Mouse (Mus musculus) MEL (cell line): Measurements from ENCODE around the gene Kirrel3. TPM values are rescaled to one million over a fixed set of nuclear protein-coding genes. Genes with fewer than 3 reads are reported as not detected.

Experiments used
- DNase-seq: peaks from one replicate; pipeline ENCODE4 v3.0.0; 2011; ENCODE audit warnings: low read depth, low spot score
- H3K27ac ChIP-seq: 2 replicates; pipeline ENCODE4 v1.5.1; 2012; ENCODE audit warnings: low read depth, mild to moderate bottlenecking, control low read depth, low read length, moderate library complexity; ENCODE audit not compliant: control insufficient read depth
- H3K27me3 ChIP-seq, 2 experiments: fragments of 150-350 bp in 1 of 2; sonication (generic) in 1 of 2; 2 replicates each; pipeline ENCODE4 v1.6.1; 2012; ENCODE audit warnings: low read length in 2 of 2, mild to moderate bottlenecking in 2 of 2, improper control_type of control experiment in 1 of 2, moderate library complexity in 1 of 2; ENCODE audit not compliant: insufficient read depth in 2 of 2, control insufficient read depth in 1 of 2
- H3K36me3 ChIP-seq, 2 experiments: 2 replicates each; pipeline ENCODE4 v1.6.1; 2012 to 2014; ENCODE audit warnings: low read length in 2 of 2, improper control_type of control experiment in 1 of 2, inconsistent platforms in 1 of 2, mild to moderate bottlenecking in 1 of 2; ENCODE audit not compliant: insufficient read depth in 2 of 2, control insufficient read depth in 1 of 2
- H3K4me1 ChIP-seq, 2 experiments: fragments of 150-350 bp in 1 of 2; sonication (generic) in 1 of 2; 2 replicates each; pipeline ENCODE4 v1.6.1; 2012; ENCODE audit warnings: low read length in 2 of 2, improper control_type of control experiment in 1 of 2, mild to moderate bottlenecking in 1 of 2; ENCODE audit not compliant: insufficient read depth in 2 of 2, control insufficient read depth in 1 of 2
- H3K4me3 ChIP-seq, 2 experiments: fragments of 150-350 bp in 1 of 2; sonication (generic) in 1 of 2; 2 replicates each; pipeline ENCODE4 v1.5.1; 2012; ENCODE audit warnings: low read depth in 2 of 2, low read length in 2 of 2, mild to moderate bottlenecking in 2 of 2, moderate library complexity in 2 of 2, control low read depth in 1 of 2, improper control_type of control experiment in 1 of 2; ENCODE audit not compliant: control insufficient read depth in 1 of 2, insufficient read depth in 1 of 2
- H3K79me2 ChIP-seq: 2 replicates; pipeline ENCODE4 v1.6.1; 2012; ENCODE audit warnings: mild to moderate bottlenecking, low read length, moderate library complexity; ENCODE audit not compliant: control insufficient read depth, poor library complexity, insufficient read depth
- H3K9ac ChIP-seq: 2 replicates; pipeline ENCODE4 v1.6.1; 2012; ENCODE audit warnings: low read depth, mild to moderate bottlenecking, control low read depth, low read length, moderate library complexity; ENCODE audit not compliant: control insufficient read depth, poor library complexity, severe bottlenecking
- H3K9me3 ChIP-seq: fragments of 150-350 bp; sonication (generic); replicated peaks from 2 replicates; pipeline ENCODE4 v1.6.1; 2012; ENCODE audit warnings: mild to moderate bottlenecking, low read length, improper control_type of control experiment, moderate library complexity; ENCODE audit not compliant: insufficient read depth
- CHD1 ChIP-seq: IDR thresholded peaks from 2 replicates; pipeline ENCODE4 v1.6.1; 2012; ENCODE audit warnings: low read depth, mild to moderate bottlenecking, inconsistent platforms, low read length, improper control_type of control experiment
- CHD2 ChIP-seq: IDR thresholded peaks from 2 replicates; pipeline ENCODE4 v1.6.1; 2011; ENCODE audit warnings: low read length, improper control_type of control experiment
- ELF1 ChIP-seq: IDR thresholded peaks from 2 replicates; pipeline ENCODE4 v1.6.1; 2014; ENCODE audit warnings: low read depth, mild to moderate bottlenecking, inconsistent platforms, low read length, improper control_type of control experiment, moderate library complexity
- JUND ChIP-seq: IDR thresholded peaks from 2 replicates; pipeline ENCODE4 v1.6.1; 2011; ENCODE audit warnings: low read depth, mild to moderate bottlenecking, improper control_type of control experiment, low read length
- MAX ChIP-seq: IDR thresholded peaks from 2 replicates; pipeline ENCODE4 v1.6.1; 2011; ENCODE audit warnings: low read length, improper control_type of control experiment
- MAZ ChIP-seq: IDR thresholded peaks from 2 replicates; pipeline ENCODE4 v1.6.1; 2012; ENCODE audit warnings: low read depth, mild to moderate bottlenecking, inconsistent platforms, low read length, improper control_type of control experiment
- MEF2A ChIP-seq: IDR thresholded peaks from 2 replicates; pipeline ENCODE4 v1.6.1; 2014; ENCODE audit warnings: low read depth, mild to moderate bottlenecking, inconsistent platforms, low read length, improper control_type of control experiment; ENCODE audit not compliant: poor library complexity, insufficient replicate concordance, severe bottlenecking; ENCODE audit errors: extremely low read depth
- MXI1 ChIP-seq: IDR thresholded peaks from 2 replicates; pipeline ENCODE4 v1.6.1; 2011; ENCODE audit warnings: mild to moderate bottlenecking, low read depth, low read length, improper control_type of control experiment
- MYB ChIP-seq: IDR thresholded peaks from 2 replicates; pipeline ENCODE4 v1.6.1; 2011; ENCODE audit warnings: mild to moderate bottlenecking, low read depth, low read length, improper control_type of control experiment
- MYC ChIP-seq: IDR thresholded peaks from 2 replicates; pipeline ENCODE4 v1.6.1; 2011; ENCODE audit warnings: low read depth, mild to moderate bottlenecking, low read length, improper control_type of control experiment, moderate library complexity
- NELFE ChIP-seq: IDR thresholded peaks from 2 replicates; pipeline ENCODE4 v1.6.1; 2011; ENCODE audit warnings: low read depth, low read length, improper control_type of control experiment
- NRF1 ChIP-seq: IDR thresholded peaks from 2 replicates; pipeline ENCODE4 v1.6.1; 2014; ENCODE audit warnings: low read depth, mild to moderate bottlenecking, inconsistent platforms, low read length, improper control_type of control experiment, moderate library complexity; ENCODE audit not compliant: poor library complexity, insufficient read depth, severe bottlenecking
- POLR2AphosphoS2 ChIP-seq: IDR thresholded peaks from 2 replicates; pipeline ENCODE4 v1.6.1; 2011; ENCODE audit warnings: low read length, improper control_type of control experiment
- POLR2AphosphoS5 ChIP-seq: IDR thresholded peaks from 2 replicates; pipeline ENCODE4 v1.6.1; 2012; ENCODE audit warnings: low read depth, borderline replicate concordance, mild to moderate bottlenecking, inconsistent platforms, low read length, moderate library complexity, mixed read lengths
- TAL1 ChIP-seq: IDR thresholded peaks from 2 replicates; pipeline ENCODE4 v1.6.1; 2012; ENCODE audit warnings: mild to moderate bottlenecking, inconsistent platforms, low read length, moderate library complexity, mixed read lengths
- TBP ChIP-seq: IDR thresholded peaks from 2 replicates; pipeline ENCODE4 v1.8.0; 2011; ENCODE audit warnings: low read depth, low read length, improper control_type of control experiment
- UBTF ChIP-seq: IDR thresholded peaks from 2 replicates; pipeline ENCODE4 v1.6.1; 2012; ENCODE audit warnings: low read depth, mild to moderate bottlenecking, inconsistent platforms, low read length, improper control_type of control experiment, moderate library complexity, borderline replicate concordance; ENCODE audit not compliant: insufficient read depth
- USF1 ChIP-seq: IDR thresholded peaks from 2 replicates; pipeline ENCODE4 v1.6.1; 2014; ENCODE audit warnings: low read depth, mild to moderate bottlenecking, inconsistent platforms, low read length, improper control_type of control experiment, moderate library complexity
- ZMIZ1 ChIP-seq: IDR thresholded peaks from 2 replicates; pipeline ENCODE4 v1.6.1; 2012; ENCODE audit warnings: low read depth, mild to moderate bottlenecking, inconsistent platforms, low read length, improper control_type of control experiment, moderate library complexity
- polyA plus RNA-seq, 2 experiments: library from polyadenylated mRNA; stranded (reverse) in 1 of 2; unstranded in 1 of 2; fragments of >175 nt in 1 of 2; fragments of >200 nt in 1 of 2; gene quantifications; 2 replicates each; pipeline versions ENCODE4 v1.2.1 to v1.2.4; 2012; ENCODE audit warnings: low replicate concordance in 2 of 2, low read depth in 1 of 2; ENCODE audit not compliant: insufficient read length in 2 of 2, insufficient read depth in 1 of 2, missing spikeins in 1 of 2
- total RNA-seq: library from RNA; depleted of rRNA; stranded (reverse); fragments of 300-350 nt; gene quantifications from 2 replicates; pipeline ENCODE4 v1.2.3, GENCODE M21; 2012

Gene Kirrel3
- total and polyA plus RNA-seq, 3 experiments: 0.06 TPM; not detected in 2

DNA sequence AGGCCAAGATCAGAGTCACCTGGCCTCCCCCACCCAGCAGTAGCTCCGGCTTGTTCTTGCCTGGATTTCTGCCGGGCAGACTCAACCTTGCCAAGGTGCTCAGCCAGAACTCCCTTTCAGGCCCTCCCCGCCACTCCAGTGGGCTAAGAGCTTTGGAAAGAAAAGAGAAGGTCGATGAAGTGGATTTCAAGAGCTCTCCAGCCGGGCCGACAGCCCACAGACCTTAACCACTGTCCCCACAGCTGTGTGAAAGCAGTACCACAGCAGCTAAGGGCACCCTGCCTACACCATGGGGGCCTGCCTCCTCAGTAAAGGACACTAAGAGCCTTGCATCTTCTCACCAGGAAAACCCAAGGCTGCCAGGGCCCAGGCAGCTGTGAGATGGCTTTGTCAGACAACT is 389.5 kb downstream of the Kirrel3 start:
- TF ChIP-seq POLR2AphosphoS2 (no peak), NRF1 (no peak), POLR2AphosphoS5 (no peak), CHD1 (no peak), MAZ (no peak), MAX (no peak), TAL1 (no peak), NELFE (no peak), MYC (no peak), TBP (no peak), UBTF (no peak), USF1 (no peak), ELF1 (no peak)
- Histone ChIP-seq H3K36me3 (no peaks in the 10 kb centered on the region), H3K9ac (no peak overlapping the region), H3K27me3 (no peaks in the 10 kb centered on the region), H3K4me1 (no peaks in the 10 kb centered on the region), H3K27ac (no peak overlapping the region), H3K9me3 (no peaks in the 10 kb centered on the region), H3K4me3 (no peak overlapping the region), H3K79me2 (no peaks in the 10 kb centered on the region)
- DNase-seq: no peak

GRCm38 (mm10) chr9:34877186-34877585 is 391.5 kb downstream of the Kirrel3 start:
- Histone ChIP-seq H3K9ac (no peak overlapping the region), H3K4me1 (no peaks in the 10 kb centered on the region), H3K27me3 (no peaks in the 10 kb centered on the region), H3K79me2 (no peaks in the 10 kb centered on the region)
- no peak for TF ChIP-seq JUND
- no peak for TF ChIP-seq MXI1
- TF ChIP-seq, all 39 proteins: peak for 0
- Histone ChIP-seq H3K9me3 (no peaks in the 10 kb centered on the region), H3K4me3 (no peak overlapping the region), H3K36me3 (no peaks in the 10 kb centered on the region), H3K27ac (no peak overlapping the region)
- no peak for DNase-seq

DNA sequence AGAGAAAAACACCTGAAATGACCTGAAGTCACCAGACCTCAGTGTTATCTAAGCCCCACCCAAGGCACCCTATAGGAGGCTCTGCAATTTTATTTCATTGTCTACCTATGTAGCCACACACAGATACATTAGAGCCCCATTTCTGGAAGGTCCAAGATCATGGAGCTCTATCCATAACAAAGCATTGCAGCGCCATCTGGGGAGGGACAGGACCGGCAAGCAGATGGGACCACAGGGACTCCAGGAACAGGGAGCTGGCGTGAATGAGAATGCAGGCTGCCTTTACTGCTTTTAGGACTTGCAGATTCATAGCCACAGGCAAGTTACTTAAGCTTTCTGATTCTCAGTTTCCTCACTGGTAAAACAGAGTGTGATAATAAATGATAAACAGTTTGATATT is 392.1 kb downstream of the Kirrel3 start:
- Histone ChIP-seq H3K79me2 (no peaks in the 10 kb centered on the region), H3K4me3 (no peak overlapping the region), H3K27me3 (no peaks in the 10 kb centered on the region), H3K36me3 (no peaks in the 10 kb centered on the region), H3K27ac (no peak overlapping the region), H3K9me3 (no peaks in the 10 kb centered on the region), H3K4me1 (no peaks in the 10 kb centered on the region), H3K9ac (no peak overlapping the region)
- TF ChIP-seq TBP (no peak), CHD1 (no peak), MEF2A (no peak), MYB (no peak), USF1 (no peak), ZMIZ1 (no peak), MAZ (no peak), JUND (no peak), TAL1 (no peak), CHD2 (no peak)
- no peak for DNase-seq
